Mouse (Mus musculus) heart, embryonic 10.5 days (tissue): Measurements from ENCODE around the gene Tmem254c. TPM values are rescaled to one million over a fixed set of nuclear protein-coding genes. Genes with fewer than 3 reads are reported as not detected.
"Not testable (repeated sequence)": the region's sequence is repeated elsewhere in the genome, so short reads cannot be mapped to it uniquely, and the experiment has no call there.

ENCODE experiments used
- DNase-seq: peaks from one replicate; pipeline ENCODE4 v3.0.0-alpha.2; 2017; ENCODE audit warnings: low spot score
- H3K27ac ChIP-seq: fragments of 300-500 bp; sonication (generic); 2 replicates; pipeline ENCODE4 v1.5.1; 2016; ENCODE audit warnings: mild to moderate bottlenecking
- H3K27me3 ChIP-seq: fragments of 300-500 bp; sonication (generic); 2 replicates; pipeline ENCODE4 v1.6.1; 2016; ENCODE audit warnings: mild to moderate bottlenecking; ENCODE audit not compliant: poor library complexity, insufficient read depth, severe bottlenecking
- H3K36me3 ChIP-seq: fragments of 300-500 bp; sonication (generic); 2 replicates; pipeline ENCODE4 v1.6.1; 2016; ENCODE audit warnings: mild to moderate bottlenecking, moderate library complexity
- H3K4me1 ChIP-seq: fragments of 300-500 bp; sonication (generic); 2 replicates; pipeline ENCODE4 v1.6.1; 2016; ENCODE audit warnings: mild to moderate bottlenecking
- H3K4me3 ChIP-seq: fragments of 300-500 bp; sonication (generic); 2 replicates; pipeline ENCODE4 v1.5.1; 2016; ENCODE audit warnings: mild to moderate bottlenecking, moderate library complexity
- H3K9me3 ChIP-seq: fragments of 300-500 bp; sonication (generic); 2 replicates; pipeline ENCODE4 v1.6.1; 2016; ENCODE audit warnings: mild to moderate bottlenecking, moderate library complexity
- WGBS: fragments of 180-500 bp; shearing (Covaris S2); methylation state at CpG from one replicate; pipeline ENCODE4 v1.1.7; 2016; 5-methylcytosine and 5-hydroxymethylcytosine counted together
- polyA plus RNA-seq: library from polyadenylated mRNA; unstranded; fragments of >200 nt; fragmentation: Nextera tagmentation; extraction: Ambion mirVana; gene quantifications from 2 replicates; pipeline ENCODE4 v1.2.1, GENCODE M21; 2016

Tmem254c gene
- polyA plus RNA-seq, 1 experiment from 2014 or later: 28.7 TPM

- WGBS: no CpG with 5 or more reads among the region's 3 CpGs
Observed at GRCm38 (mm10) chr14:26034364-26034763, 32.8 kb downstream of the Tmem254c start.

GRCm38 (mm10) chr14:26025653-26026052, 41.5 kb downstream of the Tmem254c start:
- not testable (repeated sequence) for DNase-seq, H3K36me3 ChIP-seq, H3K4me1 ChIP-seq, H3K4me3 ChIP-seq, H3K27ac ChIP-seq, H3K9me3 ChIP-seq, H3K27me3 ChIP-seq
- WGBS: no CpG with 5 or more reads among the region's 12 CpGs

More at GRCm38 (mm10) chr14:26034364-26034763, 32.8 kb downstream of the Tmem254c start:
- not testable (repeated sequence) for H3K36me3 ChIP-seq, H3K27ac ChIP-seq, DNase-seq, H3K4me3 ChIP-seq, H3K9me3 ChIP-seq, H3K27me3 ChIP-seq, H3K4me1 ChIP-seq

- no CpG with 5 or more reads among the region's 6 CpGs for WGBS
- H3K9me3 ChIP-seq, H3K4me1 ChIP-seq, H3K36me3 ChIP-seq, H3K27me3 ChIP-seq, H3K27ac ChIP-seq, DNase-seq, H3K4me3 ChIP-seq: not testable (repeated sequence)
Observed at GRCm38 (mm10) chr14:26022831-26023230, 44.3 kb downstream of the Tmem254c start.

GRCm38 (mm10) chr14:26021555-26021954, 45.6 kb downstream of the Tmem254c start:
- not testable (repeated sequence) for H3K4me1 ChIP-seq, H3K36me3 ChIP-seq, H3K27ac ChIP-seq, H3K9me3 ChIP-seq, H3K4me3 ChIP-seq, H3K27me3 ChIP-seq, DNase-seq
- WGBS: no CpG with 5 or more reads among the region's 9 CpGs

- not testable (repeated sequence) for H3K4me3 ChIP-seq, H3K27me3 ChIP-seq, DNase-seq, H3K4me1 ChIP-seq, H3K27ac ChIP-seq, H3K9me3 ChIP-seq, H3K36me3 ChIP-seq
- WGBS: no CpG with 5 or more reads among the region's 7 CpGs
Observed at GRCm38 (mm10) chr14:26016414-26016813, 50.7 kb downstream of the Tmem254c start.

Other genes with a start within 250 kb of the Tmem254c start
- 10.9 and 17.7 TPM in 2 replicates for gene Anxa11, start 225.2 kb downstream of the Tmem254c start, polyA plus RNA-seq
- gene Plac9a, start 164.3 kb downstream of the Tmem254c start, polyA plus RNA-seq: 0.21 TPM in 1 of 2 replicates, not detected in the other
- 1.6 and 2.2 TPM in 2 replicates for gene Tmem254a, start 139.7 kb downstream of the Tmem254c start, polyA plus RNA-seq
- gene Cphx1, start 129.1 kb downstream of the Tmem254c start, polyA plus RNA-seq: not detected in 2 replicates
- 1.2 and 1.4 TPM in 2 replicates for gene Duxbl1, start 88.8 kb downstream of the Tmem254c start, polyA plus RNA-seq
- gene Gm9780, start 24.6 kb downstream of the Tmem254c start, polyA plus RNA-seq: 1.1 TPM in 1 of 2 replicates, not detected in the other
- not detected in 2 replicates for gene Cphx2, start 14.2 kb upstream of the Tmem254c start, polyA plus RNA-seq
- not detected in 2 replicates for gene Cphx3, start 14.9 kb upstream of the Tmem254c start, polyA plus RNA-seq
- gene Duxbl2, start 51.0 kb upstream of the Tmem254c start, polyA plus RNA-seq: 0.94 TPM in 1 of 2 replicates, not detected in the other
- gene Plac9b, start 115.1 kb upstream of the Tmem254c start, polyA plus RNA-seq: 0.80 and 0.95 TPM in 2 replicates
- gene Tmem254b, start 139.7 kb upstream of the Tmem254c start, polyA plus RNA-seq: 21.3 and 26.4 TPM in 2 replicates
- gene Duxbl3, start 190.6 kb upstream of the Tmem254c start, polyA plus RNA-seq: 1.1 TPM in 1 of 2 replicates, not detected in the other